Mouse (Mus musculus) layer of hippocampus, postnatal 25 days (tissue): ENCODE data around the gene Cnot10. TPM values are rescaled to one million over a fixed set of nuclear protein-coding genes. Genes with fewer than 3 reads are reported as not detected.

Experiments used
- DNase-seq, 2 experiments: peaks; one replicate each; pipeline ENCODE4 v3.0.0; 2022; ENCODE audit warnings: mixed read lengths in 2 of 2, low spot score in 1 of 2; ENCODE audit errors: extremely low spot score in 1 of 2
- total RNA-seq, 2 experiments: library from RNA; stranded (reverse); gene quantifications; 2 replicates each; pipeline ENCODE4 v1.2.3; 2021

Cnot10 gene
- total RNA-seq, 2 experiments from 2014 or later: 50.8 to 51.9 TPM

GRCm38 (mm10) chr9:114550033-114550432, 90.0 kb downstream of the Cnot10 start:
- DNase-seq: no peak

GRCm38 (mm10) chr9:114549117-114549516, 90.9 kb downstream of the Cnot10 start:
- DNase-seq: no peak

- no peak for DNase-seq
Observed at GRCm38 (mm10) chr9:114548496-114548895, 91.5 kb downstream of the Cnot10 start.

GRCm38 (mm10) chr9:114547643-114548077, 92.3 kb downstream of the Cnot10 start:
- no peak for DNase-seq

- no peak for DNase-seq
Observed at GRCm38 (mm10) chr9:114546765-114547164, 93.2 kb downstream of the Cnot10 start.

- DNase-seq: no peak
Observed at GRCm38 (mm10) chr9:114544754-114545393, 95.1 kb downstream of the Cnot10 start.

GRCm38 (mm10) chr9:114543882-114544753, 95.9 kb downstream of the Cnot10 start:
- no peak for DNase-seq

GRCm38 (mm10) chr9:114541279-114541741, 98.7 kb downstream of the Cnot10 start:
- DNase-seq: no peak

- DNase-seq: no peak
Observed at GRCm38 (mm10) chr9:114538996-114539563, 100.9 kb downstream of the Cnot10 start.

- DNase-seq: no peak
Observed at GRCm38 (mm10) chr9:114536628-114537027, 103.4 kb downstream of the Cnot10 start.

Other genes with a start within 250 kb of the Cnot10 start
- 1 to 10 TPM; 5.7 to 6.9 TPM for gene Crtap, start 249.5 kb downstream of the Cnot10 start, total RNA-seq
- gene Glb1, start 239.1 kb downstream of the Cnot10 start, total RNA-seq: 10 to 100 TPM; 22.8 to 23.7 TPM
- gene Tmppe, start 239.1 kb downstream of the Cnot10 start, total RNA-seq: 1 to 10 TPM; 9.8 TPM
- not detected for gene Ccr4, start 135.3 kb downstream of the Cnot10 start, total RNA-seq
- gene C130032M10Rik, start 124.5 kb downstream of the Cnot10 start, total RNA-seq: not detected
- 1 to 10 TPM in 1 of 2 experiments, under 1 TPM in 1; 0.91 to 1.2 TPM for gene Trim71, start 75.8 kb downstream of the Cnot10 start, total RNA-seq
- 100 to 1,000 TPM in 1 of 2 experiments, 10 to 100 TPM in 1; 92.8 to 101 TPM for gene Dync1li1, start 48.6 kb upstream of the Cnot10 start, total RNA-seq
- 10 to 100 TPM; 21.4 to 21.8 TPM for gene Cmtm6, start 90.9 kb upstream of the Cnot10 start, total RNA-seq
- 1 to 10 TPM; 4.9 to 5.1 TPM for gene Cmtm7, start 141.7 kb upstream of the Cnot10 start, total RNA-seq
- gene Cmtm8, start 204.0 kb upstream of the Cnot10 start, total RNA-seq: 1 to 10 TPM; 1.8 to 2.0 TPM